Mouse (Mus musculus): ENCODE data around the gene Scfd1. TPM values are rescaled to one million over a fixed set of nuclear protein-coding genes. Genes with fewer than 3 reads are reported as not detected.

Gene Scfd1
- polyA plus RNA-seq, 1 experiment = 12.4 TPM

- no peak overlapping the region for H3ac ChIP-seq (ENCODE audit: control insufficient read depth, insufficient read length, low read depth)
- no peaks in the 10 kb centered on the region for H3K79me3 ChIP-seq (ENCODE audit: low read depth)
- H3K27me3 ChIP-seq (ENCODE audit: control insufficient read depth, insufficient read depth, insufficient read length) = no peaks in the 10 kb centered on the region
- no peak for TF ChIP-seq MYOD1 (IDR thresholded peaks at IDR 0.05; ENCODE audit: control insufficient read depth, insufficient read length, low read depth)
- no peak for TF ChIP-seq CTCF (IDR thresholded peaks at IDR 0.05; ENCODE audit: control insufficient read depth, insufficient read depth, insufficient read length)
- no peak for TF ChIP-seq FOSL1 (IDR thresholded peaks at IDR 0.05; ENCODE audit: insufficient read depth, low read length, poor library complexity, severe bottlenecking)
- TF ChIP-seq CEBPB (IDR thresholded peaks at IDR 0.05; ENCODE audit: low read depth) = no peak
- no peak for TF ChIP-seq USF1 (IDR thresholded peaks at IDR 0.05; ENCODE audit: low read depth)
- H3K79me2 ChIP-seq (ENCODE audit: control insufficient read depth, insufficient read depth) = no peaks in the 10 kb centered on the region
- H3K4me3 ChIP-seq (ENCODE audit: insufficient read depth, poor library complexity, severe bottlenecking) = no peak overlapping the region
- peaks cover 68% of the 10 kb centered on the region for H3K36me3 ChIP-seq (ENCODE audit: control insufficient read depth, insufficient read depth)
Observed at GRCm38 (mm10) chr12:51402060-51402698, 24.9 kb downstream of the Scfd1 start.

- no peaks in the 10 kb centered on the region for H3K79me3 ChIP-seq (ENCODE audit: low read depth)
- H3K79me2 ChIP-seq (ENCODE audit: control insufficient read depth, insufficient read depth) = no peaks in the 10 kb centered on the region
- H3ac ChIP-seq (ENCODE audit: control insufficient read depth, insufficient read length, low read depth) = no peak overlapping the region
- no peaks in the 10 kb centered on the region for H3K27me3 ChIP-seq (ENCODE audit: control insufficient read depth, insufficient read depth, insufficient read length)
- no peak for TF ChIP-seq MYOG (IDR thresholded peaks at IDR 0.05; ENCODE audit: control insufficient read depth, extremely low read depth, insufficient read length)
- no peak for TF ChIP-seq CEBPB (IDR thresholded peaks at IDR 0.05; ENCODE audit: low read depth)
- no peak for TF ChIP-seq USF1 (IDR thresholded peaks at IDR 0.05; ENCODE audit: low read depth)
- TF ChIP-seq MAX (IDR thresholded peaks at IDR 0.05) = no peak
- TF ChIP-seq CTCF (IDR thresholded peaks at IDR 0.05; ENCODE audit: control insufficient read depth, insufficient read depth, insufficient read length) = no peak
- no peak for TF ChIP-seq MYOD1 (IDR thresholded peaks at IDR 0.05; ENCODE audit: control insufficient read depth, insufficient read length, low read depth)
- TF ChIP-seq FOSL1 (IDR thresholded peaks at IDR 0.05; ENCODE audit: insufficient read depth, low read length, poor library complexity, severe bottlenecking) = no peak
- H3K36me3 ChIP-seq (ENCODE audit: control insufficient read depth, insufficient read depth) = peaks cover 64% of the 10 kb centered on the region
- H3K4me3 ChIP-seq (ENCODE audit: insufficient read depth, poor library complexity, severe bottlenecking) = no peak overlapping the region
Observed at GRCm38 (mm10) chr12:51403987-51404586, 26.8 kb downstream of the Scfd1 start.

- no peaks in the 10 kb centered on the region for H3K27me3 ChIP-seq (ENCODE audit: control insufficient read depth, insufficient read depth, insufficient read length)
- H3ac ChIP-seq (ENCODE audit: control insufficient read depth, insufficient read length, low read depth) = no peak overlapping the region
- no peaks in the 10 kb centered on the region for H3K79me2 ChIP-seq (ENCODE audit: control insufficient read depth, insufficient read depth)
- TF ChIP-seq FOSL1 (IDR thresholded peaks at IDR 0.05; ENCODE audit: insufficient read depth, low read length, poor library complexity, severe bottlenecking) (no peak), MYOD1 (IDR thresholded peaks at IDR 0.05; ENCODE audit: control insufficient read depth, insufficient read length, low read depth) (no peak), CTCF (IDR thresholded peaks at IDR 0.05; ENCODE audit: control insufficient read depth, insufficient read depth, insufficient read length) (no peak), USF1 (IDR thresholded peaks at IDR 0.05; ENCODE audit: low read depth) (no peak), MAX (IDR thresholded peaks at IDR 0.05) (no peak), MYOG (IDR thresholded peaks at IDR 0.05; ENCODE audit: control insufficient read depth, extremely low read depth, insufficient read length) (no peak), CEBPB (IDR thresholded peaks at IDR 0.05; ENCODE audit: low read depth) (no peak)
- H3K36me3 ChIP-seq (ENCODE audit: control insufficient read depth, insufficient read depth) = peaks cover 61% of the 10 kb centered on the region
- H3K4me3 ChIP-seq (ENCODE audit: insufficient read depth, poor library complexity, severe bottlenecking) = no peak overlapping the region
- no peaks in the 10 kb centered on the region for H3K79me3 ChIP-seq (ENCODE audit: low read depth)
Observed at GRCm38 (mm10) chr12:51411362-51411761, 34.1 kb downstream of the Scfd1 start.

- Histone ChIP-seq H3K27me3 (ENCODE audit: control insufficient read depth, insufficient read depth, insufficient read length) (no peaks in the 10 kb centered on the region), H3K4me3 (ENCODE audit: insufficient read depth, poor library complexity, severe bottlenecking) (no peak overlapping the region), H3ac (ENCODE audit: control insufficient read depth, insufficient read length, low read depth) (no peak overlapping the region), H3K79me2 (ENCODE audit: control insufficient read depth, insufficient read depth) (no peaks in the 10 kb centered on the region), H3K36me3 (ENCODE audit: control insufficient read depth, insufficient read depth) (peaks cover 71% of the 10 kb centered on the region), H3K79me3 (ENCODE audit: low read depth) (no peaks in the 10 kb centered on the region)
- TF ChIP-seq MYOG (IDR thresholded peaks at IDR 0.05; ENCODE audit: control insufficient read depth, extremely low read depth, insufficient read length) (no peak), CTCF (IDR thresholded peaks at IDR 0.05; ENCODE audit: control insufficient read depth, insufficient read depth, insufficient read length) (no peak), MAX (IDR thresholded peaks at IDR 0.05) (no peak), USF1 (IDR thresholded peaks at IDR 0.05; ENCODE audit: low read depth) (no peak), MYOD1 (IDR thresholded peaks at IDR 0.05; ENCODE audit: control insufficient read depth, insufficient read length, low read depth) (no peak), FOSL1 (IDR thresholded peaks at IDR 0.05; ENCODE audit: insufficient read depth, low read length, poor library complexity, severe bottlenecking) (no peak), CEBPB (IDR thresholded peaks at IDR 0.05; ENCODE audit: low read depth) (no peak)
Observed at GRCm38 (mm10) chr12:51437541-51437940, 60.2 kb downstream of the Scfd1 start.

GRCm38 (mm10) chr12:51438311-51438710 is 61.0 kb downstream of the Scfd1 start:
- Histone ChIP-seq H3K27me3 (ENCODE audit: control insufficient read depth, insufficient read depth, insufficient read length) (no peaks in the 10 kb centered on the region), H3ac (ENCODE audit: control insufficient read depth, insufficient read length, low read depth) (no peak overlapping the region), H3K79me3 (ENCODE audit: low read depth) (no peaks in the 10 kb centered on the region), H3K36me3 (ENCODE audit: control insufficient read depth, insufficient read depth) (peaks cover 63% of the 10 kb centered on the region), H3K4me3 (ENCODE audit: insufficient read depth, poor library complexity, severe bottlenecking) (no peak overlapping the region), H3K79me2 (ENCODE audit: control insufficient read depth, insufficient read depth) (no peaks in the 10 kb centered on the region)
- TF ChIP-seq CTCF (IDR thresholded peaks at IDR 0.05; ENCODE audit: control insufficient read depth, insufficient read depth, insufficient read length) (no peak), MYOD1 (IDR thresholded peaks at IDR 0.05; ENCODE audit: control insufficient read depth, insufficient read length, low read depth) (no peak), USF1 (IDR thresholded peaks at IDR 0.05; ENCODE audit: low read depth) (no peak), CEBPB (IDR thresholded peaks at IDR 0.05; ENCODE audit: low read depth) (no peak), FOSL1 (IDR thresholded peaks at IDR 0.05; ENCODE audit: insufficient read depth, low read length, poor library complexity, severe bottlenecking) (no peak), MAX (IDR thresholded peaks at IDR 0.05) (no peak), MYOG (IDR thresholded peaks at IDR 0.05; ENCODE audit: control insufficient read depth, extremely low read depth, insufficient read length) (no peak)
